Mouse (Mus musculus): ENCODE results near the gene Gzf1. TPM values are rescaled to one million over a fixed set of nuclear protein-coding genes. Genes with fewer than 3 reads are reported as not detected.

The Gzf1 gene
- polyA plus RNA-seq, 1 experiment from 2014 or later: 23.5 TPM

DNA sequence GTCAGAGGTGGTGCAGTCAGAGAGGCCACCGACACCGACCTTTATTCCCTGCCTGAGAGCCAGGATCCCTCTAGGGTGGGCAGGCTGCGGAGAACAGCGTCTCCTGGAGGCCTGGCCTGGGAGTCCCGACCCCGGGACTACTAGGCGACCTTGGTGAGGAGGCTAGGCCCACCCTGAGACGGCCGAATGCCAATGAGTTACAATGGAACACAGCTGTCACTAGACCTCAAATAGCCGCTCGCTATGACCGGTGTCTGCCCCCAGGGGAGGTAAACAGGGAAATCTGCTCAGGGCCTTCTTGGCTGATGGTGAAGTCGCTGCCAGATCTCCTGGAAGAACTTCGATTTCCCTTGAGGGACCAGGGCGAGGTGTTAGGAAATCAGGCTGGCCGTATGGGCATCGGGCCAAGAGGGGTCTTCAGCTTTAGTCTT, 653 bp downstream of the Gzf1 start:
- ATAC-seq (replicated peaks; ENCODE audit: low FRiP score): peak; percentile 52
- H3K4me3 ChIP-seq (replicated peaks): peak overlapping the region; percentile 70
- H3K4me2 ChIP-seq: peak overlapping the region; percentile 79
- peak overlapping the region; percentile 96 for H3K27ac ChIP-seq
- 6% methylated on average over 17 of the region's 17 CpGs for WGBS
- H3K9me3 ChIP-seq (replicated peaks): no peaks in the 10 kb centered on the region
- H3K36me3 ChIP-seq: peaks cover 42% of the 10 kb centered on the region
- H3K27me3 ChIP-seq: no peaks in the 10 kb centered on the region
- peak overlapping the region; percentile 71 for H3K9ac ChIP-seq
- peaks cover 47% of the 10 kb centered on the region for H3K4me1 ChIP-seq

- Histone ChIP-seq H3K9ac (no peak overlapping the region), H3K4me3 (replicated peaks) (no peak overlapping the region), H3K27ac (no peak overlapping the region), H3K4me2 (no peak overlapping the region), H3K9me3 (replicated peaks) (no peaks in the 10 kb centered on the region), H3K4me1 (peaks cover 35% of the 10 kb centered on the region), H3K27me3 (no peaks in the 10 kb centered on the region), H3K36me3 (peaks cover 49% of the 10 kb centered on the region)
- no peak for ATAC-seq (replicated peaks; ENCODE audit: low FRiP score)
- WGBS: 89% methylated on average over 1 of the region's 1 CpGs
These were observed 2.2 kb downstream of the Gzf1 start for GRCm38 (mm10) chr2:148683031-148683430.

DNA sequence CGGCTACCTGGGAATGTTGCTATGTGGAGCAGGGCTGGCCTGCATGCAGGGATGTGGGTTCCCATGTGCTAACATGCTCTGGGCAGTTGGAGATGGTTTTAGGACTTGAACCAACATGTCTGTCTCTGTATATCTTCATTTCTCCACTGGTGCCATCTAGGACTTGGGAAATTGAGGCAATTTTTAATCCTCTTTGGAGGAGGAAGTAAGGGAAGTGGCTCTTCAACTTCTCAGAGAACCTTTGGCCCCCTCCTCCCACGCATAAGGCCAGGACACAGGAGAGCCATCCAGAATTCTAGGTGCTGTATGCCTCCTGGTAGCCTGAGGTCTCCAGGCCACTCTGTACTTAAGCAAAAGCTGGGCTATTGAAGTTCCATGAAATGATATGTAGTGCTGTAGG, 4.1 kb downstream of the Gzf1 start:
- Histone ChIP-seq H3K4me3 (replicated peaks) (no peak overlapping the region), H3K9me3 (replicated peaks) (no peaks in the 10 kb centered on the region), H3K4me2 (no peak overlapping the region), H3K27ac (no peak overlapping the region), H3K36me3 (peaks cover 61% of the 10 kb centered on the region), H3K27me3 (no peaks in the 10 kb centered on the region), H3K4me1 (peaks cover 17% of the 10 kb centered on the region), H3K9ac (no peak overlapping the region)
- no peak for ATAC-seq (replicated peaks; ENCODE audit: low FRiP score)
- 89% methylated on average over 2 of the region's 2 CpGs for WGBS

- 87% methylated on average over 3 of the region's 3 CpGs for WGBS
- no peak for ATAC-seq (replicated peaks; ENCODE audit: low FRiP score)
- Histone ChIP-seq H3K27me3 (no peaks in the 10 kb centered on the region), H3K36me3 (peaks cover 68% of the 10 kb centered on the region), H3K9ac (no peak overlapping the region), H3K4me2 (no peak overlapping the region), H3K4me3 (replicated peaks) (no peak overlapping the region), H3K4me1 (peaks cover 11% of the 10 kb centered on the region), H3K9me3 (replicated peaks) (no peaks in the 10 kb centered on the region), H3K27ac (no peak overlapping the region)
These were observed 4.9 kb downstream of the Gzf1 start for GRCm38 (mm10) chr2:148685709-148686108.

DNA sequence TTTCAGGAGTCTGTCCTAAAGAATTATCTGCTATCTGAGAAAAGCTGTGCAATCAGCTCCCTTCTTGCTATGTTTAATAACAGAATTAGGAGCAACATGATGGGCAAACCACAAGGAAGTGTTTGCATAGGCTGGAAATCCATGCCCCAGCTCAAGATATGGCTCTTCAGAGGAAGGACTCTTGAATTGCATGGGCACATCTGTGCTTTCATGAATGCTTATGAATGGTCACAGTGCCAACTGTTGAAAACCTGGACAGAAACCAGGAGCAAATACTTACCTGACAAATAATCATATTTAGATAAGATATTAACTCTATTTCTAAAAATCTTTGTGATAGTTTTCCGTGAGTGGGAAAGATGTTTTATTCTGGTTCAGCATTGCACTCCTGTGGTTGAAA, 6.0 kb downstream of the Gzf1 start:
- 91% methylated on average over 1 of the region's 1 CpGs for WGBS
- Histone ChIP-seq H3K36me3 (peaks cover 80% of the 10 kb centered on the region), H3K27me3 (no peaks in the 10 kb centered on the region), H3K4me3 (replicated peaks) (no peak overlapping the region), H3K9me3 (replicated peaks) (no peaks in the 10 kb centered on the region), H3K27ac (no peak overlapping the region), H3K4me2 (no peak overlapping the region), H3K4me1 (peaks cover 7% of the 10 kb centered on the region), H3K9ac (no peak overlapping the region)
- ATAC-seq (replicated peaks; ENCODE audit: low FRiP score): no peak

DNA sequence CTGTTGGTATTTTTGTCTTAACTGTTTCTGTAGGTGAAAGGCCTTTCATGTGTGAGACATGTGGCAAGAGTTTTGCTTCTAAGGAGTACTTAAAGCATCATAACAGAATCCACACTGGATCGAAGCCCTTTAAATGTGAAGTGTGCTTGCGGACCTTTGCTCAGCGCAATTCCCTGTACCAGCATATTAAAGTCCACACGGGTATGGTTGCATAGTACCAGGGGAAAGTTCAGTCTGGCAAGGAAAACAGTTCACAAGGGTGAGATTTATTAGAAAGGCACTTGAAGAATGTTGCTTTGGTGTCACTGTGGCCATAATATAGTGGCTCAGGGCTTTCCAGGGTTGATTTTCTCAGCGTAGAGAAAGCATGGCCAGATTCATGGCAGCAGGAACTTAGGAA, 7.1 kb downstream of the Gzf1 start:
- H3K36me3 ChIP-seq: peaks cover 88% of the 10 kb centered on the region
- no peaks in the 10 kb centered on the region for H3K9me3 ChIP-seq (replicated peaks)
- H3K4me1 ChIP-seq: no peaks in the 10 kb centered on the region
- H3K9ac ChIP-seq: no peak overlapping the region
- no peak overlapping the region for H3K4me2 ChIP-seq
- 76% methylated on average over 5 of the region's 5 CpGs for WGBS
- no peaks in the 10 kb centered on the region for H3K27me3 ChIP-seq
- ATAC-seq (replicated peaks; ENCODE audit: low FRiP score): no peak
- no peak overlapping the region for H3K27ac ChIP-seq
- H3K4me3 ChIP-seq (replicated peaks): no peak overlapping the region

DNA sequence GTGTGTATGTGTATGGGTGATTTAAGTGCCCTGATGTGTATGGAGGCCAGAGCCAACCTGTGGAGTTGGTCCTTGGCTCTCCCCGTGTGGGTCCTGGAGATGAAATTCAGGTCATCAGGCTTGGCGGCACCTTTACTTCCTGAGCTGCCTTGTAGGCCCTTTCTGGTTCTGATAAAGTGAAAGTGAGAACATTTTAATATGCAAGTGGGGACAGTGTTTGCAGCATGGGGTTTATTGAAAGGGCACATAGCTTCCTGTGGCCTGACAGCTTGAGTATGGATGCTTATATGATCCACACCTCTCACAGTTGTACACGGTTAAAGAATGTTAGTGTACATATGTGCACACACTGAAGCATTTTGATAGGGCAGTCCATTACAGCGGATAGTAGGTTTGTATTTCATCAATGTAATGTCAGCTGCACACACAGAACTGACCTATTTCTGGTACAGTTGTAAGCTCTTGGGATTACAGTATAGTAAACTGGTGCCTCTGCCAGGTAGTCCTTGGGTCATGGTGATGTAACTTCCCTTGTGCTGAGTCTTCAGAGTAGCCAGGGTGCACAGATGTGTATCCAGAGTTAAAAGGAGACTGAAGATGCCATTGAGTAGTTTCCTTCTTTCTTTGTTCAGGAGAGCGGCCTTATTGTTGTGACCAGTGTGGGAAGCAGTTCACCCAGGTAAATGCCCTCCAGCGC, 8.8 kb downstream of the Gzf1 start:
- Histone ChIP-seq H3K27ac (no peak overlapping the region), H3K9me3 (replicated peaks) (no peaks in the 10 kb centered on the region), H3K4me1 (no peaks in the 10 kb centered on the region), H3K36me3 (peaks cover 85% of the 10 kb centered on the region), H3K4me2 (no peak overlapping the region), H3K9ac (no peak overlapping the region), H3K27me3 (no peaks in the 10 kb centered on the region), H3K4me3 (replicated peaks) (no peak overlapping the region)
- 91% methylated on average over 6 of the region's 6 CpGs for WGBS
- ATAC-seq (replicated peaks; ENCODE audit: low FRiP score): no peak

DNA sequence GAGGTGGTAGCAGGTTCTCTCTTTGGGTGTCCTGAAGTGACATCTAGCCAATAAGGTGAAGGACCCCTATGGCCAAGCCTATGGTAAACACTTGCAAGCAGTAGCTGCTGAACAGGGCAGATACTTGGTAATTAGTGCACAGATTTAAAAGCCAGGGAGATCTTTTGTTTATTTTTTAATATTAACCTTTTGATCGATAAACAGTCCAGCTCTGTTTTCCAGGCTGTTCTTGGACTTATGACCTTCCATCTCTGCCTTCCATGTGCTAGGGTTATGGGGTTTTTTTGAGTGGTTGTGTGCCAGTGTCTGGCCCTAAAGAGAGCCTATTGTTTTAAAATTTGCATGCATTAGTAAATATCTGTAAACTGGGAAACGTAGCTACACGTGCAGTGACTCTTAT, 9.5 kb downstream of the Gzf1 start:
- H3K27ac ChIP-seq: no peak overlapping the region
- no peak overlapping the region for H3K4me3 ChIP-seq (replicated peaks)
- no peaks in the 10 kb centered on the region for H3K9me3 ChIP-seq (replicated peaks)
- H3K36me3 ChIP-seq: peaks cover 85% of the 10 kb centered on the region
- H3K9ac ChIP-seq: no peak overlapping the region
- no peak for ATAC-seq (replicated peaks; ENCODE audit: low FRiP score)
- H3K4me2 ChIP-seq: no peak overlapping the region
- H3K27me3 ChIP-seq: no peaks in the 10 kb centered on the region
- WGBS: 95% methylated on average over 3 of the region's 3 CpGs
- H3K4me1 ChIP-seq: no peaks in the 10 kb centered on the region

- no peaks in the 10 kb centered on the region for H3K27me3 ChIP-seq
These were observed 10.0 kb downstream of the Gzf1 start for GRCm38 (mm10) chr2:148690781-148691180.

DNA sequence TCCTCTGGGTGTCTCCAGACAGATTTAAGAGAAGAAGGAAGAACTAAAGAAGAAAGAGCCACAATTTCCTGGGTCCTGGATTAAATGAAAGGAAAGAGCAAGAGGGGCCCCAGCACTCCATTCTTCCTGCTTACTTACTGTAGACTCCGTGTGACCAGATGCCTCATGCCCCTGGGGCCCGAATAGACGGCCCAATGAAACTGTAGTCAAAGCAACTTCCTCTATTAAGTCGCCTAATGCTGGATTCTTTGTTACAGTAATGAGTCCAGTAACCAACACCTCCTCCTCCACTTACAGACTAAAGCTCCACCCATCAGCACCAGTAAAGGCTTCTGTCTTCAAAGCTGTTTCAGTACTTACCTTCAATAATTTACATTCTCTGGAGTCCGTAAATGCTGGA, 17.7 kb downstream of the Gzf1 start:
- Histone ChIP-seq H3K4me3 (replicated peaks) (no peak overlapping the region), H3K27me3 (no peaks in the 10 kb centered on the region), H3K4me2 (no peak overlapping the region), H3K27ac (no peak overlapping the region), H3K36me3 (peaks cover 56% of the 10 kb centered on the region), H3K9me3 (replicated peaks) (no peaks in the 10 kb centered on the region), H3K9ac (no peak overlapping the region), H3K4me1 (no peaks in the 10 kb centered on the region)
- WGBS: 62% methylated on average over 5 of the region's 5 CpGs
- no peak for ATAC-seq (replicated peaks; ENCODE audit: low FRiP score)

More at GRCm38 (mm10) chr2:148690781-148691180, 10.0 kb downstream of the Gzf1 start:
- Histone ChIP-seq H3K4me3 (replicated peaks) (no peak overlapping the region), H3K9ac (no peak overlapping the region), H3K36me3 (peaks cover 85% of the 10 kb centered on the region), H3K4me2 (no peak overlapping the region), H3K27ac (no peak overlapping the region), H3K9me3 (replicated peaks) (no peaks in the 10 kb centered on the region), H3K4me1 (no peaks in the 10 kb centered on the region)
- 95% methylated on average over 5 of the region's 5 CpGs for WGBS
- ATAC-seq (replicated peaks; ENCODE audit: low FRiP score): no peak

DNA sequence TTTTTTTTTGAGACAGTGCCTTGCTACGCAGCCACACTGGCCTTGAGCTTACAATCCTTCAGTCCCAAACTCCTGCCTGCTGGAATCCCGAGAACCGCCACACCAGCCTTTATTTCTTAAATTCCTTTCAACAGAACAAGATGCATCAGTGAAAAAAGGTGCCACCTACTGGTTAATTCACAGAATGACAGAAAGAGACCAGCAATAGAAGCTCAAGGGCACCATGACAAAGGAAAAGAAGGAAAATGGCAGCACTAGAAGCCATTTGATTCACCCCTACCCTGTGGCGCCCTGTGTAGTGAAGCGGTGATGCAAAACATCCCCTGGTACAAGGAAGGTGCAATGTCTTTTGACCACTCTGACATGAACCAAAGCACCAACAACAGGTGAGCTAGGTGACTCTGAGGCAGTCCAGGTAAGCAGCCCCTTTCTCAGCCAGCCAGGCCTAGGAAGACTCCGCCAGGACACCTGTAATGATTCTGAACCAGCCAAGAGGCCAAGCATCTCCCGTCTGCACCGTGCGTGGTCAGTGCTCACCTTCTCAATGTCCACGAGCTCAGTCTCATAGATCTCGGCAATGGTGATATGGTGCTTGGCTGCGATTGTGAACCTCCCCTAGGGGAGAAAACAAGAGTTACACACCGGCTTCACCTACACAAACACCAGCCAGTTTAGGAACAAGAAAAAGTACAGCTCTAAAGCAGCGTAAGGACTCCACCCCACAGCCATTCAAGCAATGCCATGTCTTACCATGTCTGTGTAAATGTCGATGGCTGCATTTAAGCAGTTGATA, 25.8 kb downstream of the Gzf1 start:
- Histone ChIP-seq H3K27ac (no peak overlapping the region), H3K4me1 (no peaks in the 10 kb centered on the region), H3K27me3 (no peaks in the 10 kb centered on the region), H3K4me3 (replicated peaks) (no peak overlapping the region), H3K4me2 (no peak overlapping the region), H3K9me3 (replicated peaks) (no peaks in the 10 kb centered on the region), H3K36me3 (peaks cover 17% of the 10 kb centered on the region), H3K9ac (no peak overlapping the region)
- WGBS: 83% methylated on average over 15 of the region's 15 CpGs
- ATAC-seq (replicated peaks; ENCODE audit: low FRiP score): peak; percentile 49; the same call in 1 of the 2 replicates

DNA sequence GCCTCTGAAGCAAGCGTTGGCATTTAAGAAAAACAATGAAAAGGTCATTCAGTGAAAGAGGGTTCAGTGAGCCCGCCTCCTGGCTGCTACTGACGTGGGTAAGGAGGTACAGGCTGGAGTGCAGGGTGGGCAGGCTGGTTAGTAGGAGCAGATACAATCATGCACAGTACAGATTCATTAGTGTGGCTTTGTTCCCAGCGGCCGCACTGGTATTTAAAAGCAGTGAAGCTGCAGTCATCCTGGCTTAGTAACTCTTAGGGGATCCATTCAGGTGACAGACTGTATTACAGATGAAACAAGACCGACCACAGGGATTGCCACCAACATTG, 26.3 kb downstream of the Gzf1 start:
- WGBS: 75% methylated on average over 6 of the region's 6 CpGs
- no peak overlapping the region for H3K27ac ChIP-seq
- H3K36me3 ChIP-seq: peaks cover 17% of the 10 kb centered on the region
- no peak overlapping the region for H3K4me3 ChIP-seq (replicated peaks)
- H3K9me3 ChIP-seq (replicated peaks): no peaks in the 10 kb centered on the region
- ATAC-seq (replicated peaks; ENCODE audit: low FRiP score): no peak
- no peak overlapping the region for H3K9ac ChIP-seq
- no peaks in the 10 kb centered on the region for H3K27me3 ChIP-seq
- no peaks in the 10 kb centered on the region for H3K4me1 ChIP-seq
- H3K4me2 ChIP-seq: no peak overlapping the region

All from kidney, embryonic 15.5 days (tissue).